Mouse (Mus musculus) CH12.LX (cell line): ENCODE data around the gene Sh3d21.

ENCODE experiments used
- CTCF ChIP-seq, 2 experiments: IDR thresholded peaks in 1 of 2; conservative IDR thresholded peaks in 1 of 2; 2 replicates each; pipeline ENCODE4 v1.5.1; 2011 to 2012; ENCODE audit warnings: low read depth in 2 of 2, low read length in 2 of 2, improper control_type of control experiment in 1 of 2, inconsistent platforms in 1 of 2, mild to moderate bottlenecking in 1 of 2, moderate library complexity in 1 of 2
- EP300 ChIP-seq: IDR thresholded peaks from 2 replicates; pipeline ENCODE4 v1.6.1; 2011; ENCODE audit warnings: low read length, improper control_type of control experiment
- HCFC1 ChIP-seq: IDR thresholded peaks from 2 replicates; pipeline ENCODE4 v1.6.1; 2012; ENCODE audit warnings: low read depth, mild to moderate bottlenecking, inconsistent platforms, low read length, improper control_type of control experiment
- JUND ChIP-seq: conservative IDR thresholded peaks from 2 replicates; pipeline ENCODE4 v1.6.1; 2011; ENCODE audit warnings: low read depth, low read length, improper control_type of control experiment
- MAX ChIP-seq: IDR thresholded peaks from 2 replicates; pipeline ENCODE4 v1.6.1; 2011; ENCODE audit warnings: low read length, improper control_type of control experiment
- MXI1 ChIP-seq: IDR thresholded peaks from 2 replicates; pipeline ENCODE4 v1.6.1; 2011; ENCODE audit warnings: mild to moderate bottlenecking, low read depth, low read length, improper control_type of control experiment
- POLR2A ChIP-seq: IDR thresholded peaks from 2 replicates; pipeline ENCODE4 v1.6.1; 2011; ENCODE audit warnings: low read depth, mild to moderate bottlenecking, improper control_type of control experiment, low read length
- UBTF ChIP-seq: IDR thresholded peaks from 2 replicates; pipeline ENCODE4 v1.6.1; 2012; ENCODE audit warnings: low read depth, mild to moderate bottlenecking, inconsistent platforms, low read length, improper control_type of control experiment, moderate library complexity
- USF1 ChIP-seq: IDR thresholded peaks from 2 replicates; pipeline ENCODE4 v1.6.1; 2014; ENCODE audit warnings: low read depth, mild to moderate bottlenecking, inconsistent platforms, low read length, improper control_type of control experiment

GRCm38 (mm10) chr4:126163685-126164084 is 394 bp upstream of the Sh3d21 start:
- TF ChIP-seq UBTF (no peak), CTCF (conservative IDR thresholded peaks at IDR 0.05 in 1 of 2, IDR thresholded peaks at IDR 0.05 in 1 of 2; ENCODE audit: low read depth in 2 of 2, low read length in 2 of 2) (no peak), HCFC1 (no peak), EP300 (no peak), POLR2A (no peak), USF1 (no peak), MAX (no peak), JUND (no peak), MXI1 (no peak)
